Mouse (Mus musculus) liver, postnatal 0 days (tissue): ENCODE data around the gene Prdm15.

Experiments
- CTCF ChIP-seq: sonication (generic); IDR thresholded peaks from 2 replicates; pipeline ENCODE4 v1.5.1; 2016; ENCODE audit warnings: antibody characterized with exemption, low read depth
- EP300 ChIP-seq: IDR thresholded peaks from 2 replicates; pipeline ENCODE4 v1.6.1; 2016; ENCODE audit warnings: antibody characterized with exemption, low read depth, mild to moderate bottlenecking

DNA sequence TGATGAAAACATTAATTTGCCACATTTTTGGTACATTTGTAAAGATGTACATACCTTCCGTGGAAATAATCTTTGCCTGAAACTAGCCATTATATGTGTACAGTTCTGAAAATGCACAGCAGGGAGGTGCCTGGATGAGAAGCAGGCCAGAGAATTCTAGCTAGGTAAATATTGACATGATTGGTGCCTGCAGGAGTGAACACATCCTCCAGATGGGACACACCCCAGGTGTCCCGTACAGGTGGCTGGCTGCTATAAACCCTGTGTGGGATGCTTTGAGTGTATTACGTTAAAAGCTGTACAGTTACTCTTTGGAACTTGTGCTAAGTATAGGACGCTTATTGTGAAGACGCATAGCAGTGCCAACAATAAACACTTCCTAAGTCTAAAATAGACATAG lies 68.6 kb downstream of the Prdm15 start:
- TF ChIP-seq CTCF (no peak), EP300 (no peak)
